Mouse (Mus musculus): ENCODE measurements around the gene Fkbp8. TPM values are rescaled to one million over a fixed set of nuclear protein-coding genes. Genes with fewer than 3 reads are reported as not detected.
"Not testable (repeated sequence)": the region's sequence is repeated elsewhere in the genome, so short reads cannot be mapped to it uniquely, and the experiment has no call there.

The Fkbp8 gene
- polyA plus RNA-seq, 1 experiment = 623 TPM

- no peak for TF ChIP-seq POLR2A (IDR thresholded peaks at IDR 0.05; ENCODE audit: low read depth, low read length)
- TF ChIP-seq CTCF (IDR thresholded peaks at IDR 0.05; ENCODE audit: extremely low read depth, insufficient read length, insufficient replicate concordance, low read depth, low read length) = no peak
- Histone ChIP-seq H3K27ac (ENCODE audit: insufficient read depth, low read depth, low read length) (peak overlapping the region; percentile 37; the same call in 1 of the 2 replicates), H3K27me3 (ENCODE audit: control insufficient read depth, insufficient read depth, low read length) (no peaks in the 10 kb centered on the region), H3K36me3 (ENCODE audit: control insufficient read depth, insufficient read depth, low read length) (peaks cover 30% of the 10 kb centered on the region), H3K4me1 (ENCODE audit: control insufficient read depth, insufficient read depth, insufficient read length, low read length) (peaks cover 26% of the 10 kb centered on the region), H3K4me3 (ENCODE audit: low read depth, low read length) (peak overlapping the region; percentile 91)
- 5% methylated on average over 25 of the region's 25 CpGs for WGBS
Observed at GRCm38 (mm10) chr8:70509281-70509952, 18.1 kb upstream of the Fkbp8 start.

- Histone ChIP-seq H3K27ac (ENCODE audit: insufficient read depth, low read depth, low read length) (peak within 1 kb of the TSS; percentile 98), H3K4me3 (ENCODE audit: low read depth, low read length) (peak within 1 kb of the TSS; percentile 91), H3K4me1 (ENCODE audit: control insufficient read depth, insufficient read depth, insufficient read length, low read length) (peaks cover 26% of the 10 kb centered on the region), H3K36me3 (ENCODE audit: control insufficient read depth, insufficient read depth, low read length) (peaks cover 34% of the 10 kb centered on the region), H3K27me3 (ENCODE audit: control insufficient read depth, insufficient read depth, low read length) (no peaks in the 10 kb centered on the region)
- TF ChIP-seq POLR2A (IDR thresholded peaks at IDR 0.05; ENCODE audit: low read depth, low read length) (peak; percentile 63; the same call in 1 of the 2 replicates), CTCF (IDR thresholded peaks at IDR 0.05; ENCODE audit: extremely low read depth, insufficient read length, insufficient replicate concordance, low read depth, low read length) (no peak)
- under 1% methylated on average over 74 of the region's 74 CpGs for WGBS
Observed at GRCm38 (mm10) chr8:70510228-70510915, 17.2 kb upstream of the Fkbp8 start, which contains the start of gene Uba52. Gene Uba52, minus strand, starts transcription at chr8:70510801.

- Histone ChIP-seq H3K36me3 (ENCODE audit: control insufficient read depth, insufficient read depth, low read length) (peaks cover 38% of the 10 kb centered on the region), H3K4me3 (ENCODE audit: low read depth, low read length) (peak overlapping the region; percentile 91), H3K4me1 (ENCODE audit: control insufficient read depth, insufficient read depth, insufficient read length, low read length) (peaks cover 21% of the 10 kb centered on the region), H3K27ac (ENCODE audit: insufficient read depth, low read depth, low read length) (peak overlapping the region; percentile 98)
- H3K27me3 ChIP-seq (ENCODE audit: control insufficient read depth, insufficient read depth, low read length) = not testable (repeated sequence)
- 30% methylated on average over 6 of the region's 6 CpGs for WGBS
Observed at GRCm38 (mm10) chr8:70511174-70511573, 16.4 kb upstream of the Fkbp8 start.

GRCm38 (mm10) chr8:70511770-70512169 lies 15.8 kb upstream of the Fkbp8 start:
- no peak overlapping the region for H3K4me3 ChIP-seq (ENCODE audit: low read depth, low read length)
- H3K36me3 ChIP-seq (ENCODE audit: control insufficient read depth, insufficient read depth, low read length) = peaks cover 43% of the 10 kb centered on the region
- peaks cover 21% of the 10 kb centered on the region for H3K4me1 ChIP-seq (ENCODE audit: control insufficient read depth, insufficient read depth, insufficient read length, low read length)
- TF ChIP-seq CTCF (IDR thresholded peaks at IDR 0.05; ENCODE audit: extremely low read depth, insufficient read length, insufficient replicate concordance, low read depth, low read length) = no peak
- TF ChIP-seq POLR2A (IDR thresholded peaks at IDR 0.05; ENCODE audit: low read depth, low read length) = no peak
- no peak overlapping the region for H3K27ac ChIP-seq (ENCODE audit: insufficient read depth, low read depth, low read length)
- no peaks in the 10 kb centered on the region for H3K27me3 ChIP-seq (ENCODE audit: control insufficient read depth, insufficient read depth, low read length)
- WGBS = 86% methylated on average over 2 of the region's 2 CpGs

- H3K27me3 ChIP-seq (ENCODE audit: control insufficient read depth, insufficient read depth, low read length) = no peaks in the 10 kb centered on the region
- TF ChIP-seq CTCF (IDR thresholded peaks at IDR 0.05; ENCODE audit: extremely low read depth, insufficient read length, insufficient replicate concordance, low read depth, low read length) (no peak), POLR2A (IDR thresholded peaks at IDR 0.05; ENCODE audit: low read depth, low read length) (no peak)
- 79% methylated on average over 11 of the region's 11 CpGs for WGBS
Observed at GRCm38 (mm10) chr8:70512253-70512903, 15.1 kb upstream of the Fkbp8 start.

GRCm38 (mm10) chr8:70513441-70513840 lies 14.1 kb upstream of the Fkbp8 start:
- WGBS = 20% methylated on average over 2 of the region's 2 CpGs

More at GRCm38 (mm10) chr8:70512253-70512903, 15.1 kb upstream of the Fkbp8 start:
- no peak overlapping the region for H3K4me3 ChIP-seq (ENCODE audit: low read depth, low read length)
- 0 out of 2 replicates have a peak overlapping the region, but pooled peaks have one; percentile 13 for H3K27ac ChIP-seq (ENCODE audit: insufficient read depth, low read depth, low read length)
- H3K36me3 ChIP-seq (ENCODE audit: control insufficient read depth, insufficient read depth, low read length) = peaks cover 43% of the 10 kb centered on the region
- H3K4me1 ChIP-seq (ENCODE audit: control insufficient read depth, insufficient read depth, insufficient read length, low read length) = peaks cover 21% of the 10 kb centered on the region

More at GRCm38 (mm10) chr8:70513441-70513840, 14.1 kb upstream of the Fkbp8 start:
- TF ChIP-seq POLR2A (IDR thresholded peaks at IDR 0.05; ENCODE audit: low read depth, low read length) = no peak
- TF ChIP-seq CTCF (IDR thresholded peaks at IDR 0.05; ENCODE audit: extremely low read depth, insufficient read length, insufficient replicate concordance, low read depth, low read length) = no peak
- H3K27ac ChIP-seq (ENCODE audit: insufficient read depth, low read depth, low read length) = no peak overlapping the region
- H3K27me3 ChIP-seq (ENCODE audit: control insufficient read depth, insufficient read depth, low read length) = no peaks in the 10 kb centered on the region
- H3K4me1 ChIP-seq (ENCODE audit: control insufficient read depth, insufficient read depth, insufficient read length, low read length) = peaks cover 20% of the 10 kb centered on the region
- peaks cover 43% of the 10 kb centered on the region for H3K36me3 ChIP-seq (ENCODE audit: control insufficient read depth, insufficient read depth, low read length)
- no peak overlapping the region for H3K4me3 ChIP-seq (ENCODE audit: low read depth, low read length)

All from small intestine, adult 2 months (tissue).